Mouse (Mus musculus) ovary, adult 18-20 months (tissue): ENCODE measurements around the gene Vps9d1.
A peak's percentile ranks its signal among the peaks of the same experiment; 100 is the strongest.
"Not testable (repeated sequence)": the region's sequence is repeated elsewhere in the genome, so short reads cannot be mapped to it uniquely, and the experiment has no call there.

Experiments
- DNase-seq: peaks from one replicate; pipeline ENCODE4 v3.0.0; 2022; ENCODE audit warnings: low spot score, mixed read lengths

Gene Vps9d1

DNA sequence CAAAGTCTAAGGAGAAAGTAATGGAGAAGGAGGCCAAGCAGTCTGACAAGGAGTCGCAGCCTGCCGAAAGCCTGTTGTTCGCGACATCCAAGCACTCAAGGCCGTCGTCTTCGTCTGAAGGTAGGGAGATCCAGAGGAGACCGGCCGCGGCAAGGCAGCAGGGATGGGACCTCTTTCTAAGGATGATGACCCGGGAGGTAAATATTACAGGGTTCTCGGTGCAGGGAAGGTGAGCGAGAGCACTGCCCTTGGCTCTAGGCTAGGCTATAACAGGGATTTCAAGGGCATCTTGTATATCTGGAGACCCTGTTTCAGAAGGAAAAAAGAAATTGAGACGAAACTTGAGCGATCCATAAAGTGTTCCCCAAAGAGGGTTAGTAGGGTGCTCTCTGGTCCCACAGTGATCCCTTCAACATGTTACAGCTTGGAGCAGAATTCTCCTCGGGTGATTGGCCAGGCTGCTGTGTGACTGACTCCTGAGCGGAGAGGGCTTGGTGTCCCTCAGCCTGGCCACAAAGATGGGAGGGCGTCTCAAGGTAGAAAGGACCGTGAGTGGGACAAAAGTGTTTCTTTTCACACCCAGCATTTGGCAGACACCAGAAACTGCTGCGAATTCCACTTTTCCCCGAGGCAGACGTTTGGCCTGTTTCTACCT, 40.9 kb downstream of the Vps9d1 start:
- DNase-seq = no peak

DNA sequence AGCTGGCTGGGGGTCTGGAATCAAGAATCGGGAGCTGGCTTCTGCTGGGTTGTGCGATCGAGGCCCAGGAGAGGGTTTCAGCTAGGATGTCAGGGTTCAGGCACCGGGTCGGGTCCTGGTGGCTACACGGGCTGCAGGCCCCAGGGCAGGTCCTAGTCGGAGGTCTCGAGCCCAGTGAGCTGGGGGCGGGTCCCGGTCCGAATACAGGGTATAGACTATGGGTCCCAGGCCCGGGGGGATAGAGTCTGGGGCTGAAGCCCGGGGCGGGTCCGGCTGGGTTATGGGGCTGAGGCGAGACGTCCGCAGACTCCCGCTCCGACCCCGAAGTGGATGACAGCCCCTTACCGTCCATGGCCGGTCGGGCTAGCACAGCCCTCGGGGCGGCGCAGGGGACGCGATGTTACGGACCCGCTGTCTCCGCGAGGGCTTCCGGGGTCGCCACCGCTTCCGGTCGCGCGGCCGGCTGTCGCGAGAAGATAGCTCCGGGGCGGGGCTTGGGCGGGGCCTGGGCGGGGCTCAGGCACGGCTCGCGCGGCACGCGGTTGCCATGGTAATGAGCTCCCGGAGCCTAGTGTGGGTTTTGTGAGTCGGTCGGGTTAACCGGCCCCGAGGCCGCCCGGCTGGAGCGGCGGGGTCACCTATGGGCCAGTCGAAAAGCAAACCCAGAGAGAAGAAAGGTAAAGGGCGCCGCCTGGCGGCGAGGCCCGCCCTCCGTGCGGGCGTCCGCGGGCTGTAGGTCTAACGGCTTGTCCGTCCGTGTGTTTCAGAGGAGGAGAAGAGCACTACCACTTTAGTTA, 41.6 kb downstream of the Vps9d1 start, which contains the start of the genes Chmp1a and Spata33:
Chmp1a (minus strand) TSS at position 443 of the 797 bp plus-strand sequence.
Spata33 (plus strand) TSS at position 512 of the 797 bp plus-strand sequence.
- peak; percentile 95 for DNase-seq

DNA sequence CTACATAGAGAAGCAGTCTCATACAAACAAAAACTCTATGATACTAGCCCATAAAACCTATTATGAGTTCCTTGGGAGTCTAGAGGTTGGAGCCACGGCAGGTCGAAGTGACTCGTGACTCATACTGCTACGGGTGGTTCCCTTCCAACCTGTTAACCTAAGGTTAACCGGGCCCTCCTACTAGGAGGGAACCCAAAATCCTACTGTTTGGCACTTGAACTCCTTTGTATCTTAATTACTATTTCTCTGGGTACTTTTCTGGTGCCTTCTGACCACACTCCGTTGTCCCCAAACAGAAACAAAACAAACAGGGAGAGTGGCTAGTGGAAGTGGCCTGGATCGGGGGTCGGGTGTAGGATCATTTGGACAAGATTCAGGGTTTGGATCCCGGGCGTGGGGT, 42.3 kb downstream of the Vps9d1 start:
- DNase-seq = no peak

DNA sequence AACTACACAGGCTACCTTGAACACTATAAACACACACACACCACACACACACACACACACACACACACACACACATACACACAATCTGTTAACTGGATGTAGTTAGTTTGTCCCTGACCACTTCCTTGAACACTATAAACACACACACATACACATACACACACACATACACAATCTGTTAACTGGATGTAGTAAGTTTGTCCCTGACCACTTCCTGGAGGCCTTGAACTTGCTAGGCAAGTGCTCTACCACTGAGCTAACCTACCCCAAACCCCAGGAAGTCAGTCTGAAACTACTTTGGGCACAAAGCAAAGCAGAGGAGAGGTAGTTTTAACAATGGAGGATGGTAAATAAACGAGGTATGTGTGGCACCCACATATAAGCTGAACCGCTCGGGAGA, 50.6 kb downstream of the Vps9d1 start:
- no peak for DNase-seq

- no peak for DNase-seq
Measured at GRCm38 (mm10) chr8:123202288-123202687, 51.9 kb downstream of the Vps9d1 start.

GRCm38 (mm10) chr8:123199864-123200263, 54.3 kb downstream of the Vps9d1 start:
- no peak for DNase-seq

GRCm38 (mm10) chr8:123197016-123197415, 57.1 kb downstream of the Vps9d1 start:
- not testable (repeated sequence) for DNase-seq

DNA sequence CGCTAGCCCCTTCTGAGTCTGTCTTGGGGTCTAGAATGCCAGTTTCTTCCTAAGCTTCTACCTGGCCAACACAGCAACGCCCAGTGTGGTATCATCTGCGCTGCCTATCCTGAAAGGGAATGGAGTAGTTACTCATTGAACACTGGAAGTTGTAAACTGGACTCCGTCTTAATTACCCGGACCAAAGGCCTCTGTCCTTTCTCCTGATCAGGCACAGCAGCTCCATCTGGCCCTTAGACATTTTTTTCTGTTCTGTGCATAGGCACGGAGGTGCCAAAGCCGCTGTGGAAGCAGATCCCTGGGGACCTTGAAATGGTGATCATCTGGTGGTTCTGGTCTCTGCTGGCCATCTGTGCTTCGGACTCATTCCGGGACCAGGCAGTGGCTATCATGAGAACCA, 60.4 kb downstream of the Vps9d1 start:
- DNase-seq = no peak
